Mouse (Mus musculus): ENCODE measurements at regions not wholly inside any gene's neighbourhood (a gene's known extent, or its start where the extent isn't known, plus 50 kb on each side); places are given as distances from the start of the nearest gene placed in this dataset.

DNA sequence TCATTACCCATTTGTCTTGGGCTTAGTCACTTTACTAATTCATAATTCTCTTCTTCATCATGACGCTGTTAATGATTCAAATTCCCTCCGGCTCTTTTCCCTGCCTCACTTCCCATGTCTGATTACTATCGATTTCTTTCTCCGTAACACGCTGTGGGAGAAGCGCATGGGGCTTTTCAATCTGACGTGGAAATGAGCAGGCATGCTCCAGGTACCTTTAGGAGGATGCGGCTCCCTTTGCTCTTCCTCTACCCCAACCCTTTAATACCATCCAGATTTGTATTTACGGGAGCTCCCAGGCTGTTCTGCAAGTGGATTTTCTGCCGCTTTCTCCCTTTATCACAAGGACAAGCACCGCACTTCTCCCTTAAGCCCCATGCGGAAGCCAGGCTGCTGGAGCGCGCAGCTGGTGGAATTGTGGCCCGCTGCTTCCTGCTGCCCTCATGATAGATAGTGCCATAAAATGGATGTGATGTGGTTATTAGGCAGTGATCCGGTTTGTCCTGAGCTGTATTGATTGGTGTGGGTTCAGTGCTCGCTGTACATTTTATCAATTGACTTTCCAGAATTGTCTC lies 329.8 kb downstream of the Rnf144b start:
- no peak for TF ChIP-seq CTCF (IDR thresholded peaks at IDR 0.05; ENCODE audit: control insufficient read depth, insufficient read depth, insufficient read length)
- no peak for TF ChIP-seq MYOG (IDR thresholded peaks at IDR 0.05; ENCODE audit: control insufficient read depth, extremely low read depth, insufficient read length)
- TF ChIP-seq FOSL1 (IDR thresholded peaks at IDR 0.05; ENCODE audit: insufficient read depth, low read length, poor library complexity, severe bottlenecking): no peak
- no peak for TF ChIP-seq USF1 (IDR thresholded peaks at IDR 0.05; ENCODE audit: low read depth)
- TF ChIP-seq MAX (IDR thresholded peaks at IDR 0.05): no peak
- no peak for TF ChIP-seq MYOD1 (IDR thresholded peaks at IDR 0.05; ENCODE audit: control insufficient read depth, insufficient read length, low read depth)
- Histone ChIP-seq H3K4me3 (ENCODE audit: insufficient read depth, poor library complexity, severe bottlenecking) (no peak overlapping the region), H3K27me3 (ENCODE audit: control insufficient read depth, insufficient read depth, insufficient read length) (no peaks in the 10 kb centered on the region)

DNA sequence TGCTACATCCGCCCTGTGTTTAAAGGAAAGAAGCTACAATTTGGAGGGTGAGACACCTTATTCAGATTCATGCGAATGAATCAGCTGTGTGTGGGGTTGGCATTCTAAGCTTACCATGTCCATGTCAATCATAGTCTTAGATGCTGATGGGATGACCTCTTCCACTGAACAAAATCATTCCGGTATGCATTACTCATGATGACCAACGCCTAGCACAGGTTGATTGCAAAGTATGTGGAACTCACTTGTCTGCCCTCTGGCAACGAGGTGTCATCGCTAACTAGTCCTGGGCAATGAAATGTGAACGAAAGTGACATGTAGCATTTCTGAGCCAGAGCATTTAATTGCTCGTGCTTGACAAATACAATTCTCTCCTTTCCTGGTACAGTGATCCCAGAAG lies 339.7 kb downstream of the Rnf144b start:
- Histone ChIP-seq H3K36me3 (ENCODE audit: control insufficient read depth, insufficient read depth) (no peaks in the 10 kb centered on the region), H3K4me3 (ENCODE audit: insufficient read depth, poor library complexity, severe bottlenecking) (no peak overlapping the region)
- no peak for TF ChIP-seq MYOD1 (IDR thresholded peaks at IDR 0.05; ENCODE audit: control insufficient read depth, insufficient read length, low read depth)
- no peak for TF ChIP-seq MYOG (IDR thresholded peaks at IDR 0.05; ENCODE audit: control insufficient read depth, extremely low read depth, insufficient read length)
- TF ChIP-seq CTCF (IDR thresholded peaks at IDR 0.05; ENCODE audit: control insufficient read depth, insufficient read depth, insufficient read length): no peak
- no peak for TF ChIP-seq FOSL1 (IDR thresholded peaks at IDR 0.05; ENCODE audit: insufficient read depth, low read length, poor library complexity, severe bottlenecking)
- no peak for TF ChIP-seq MAX (IDR thresholded peaks at IDR 0.05)

More for the DNA sequence above, 329.8 kb downstream of the Rnf144b start:
- no peaks in the 10 kb centered on the region for H3K36me3 ChIP-seq (ENCODE audit: control insufficient read depth, insufficient read depth)
- no peak overlapping the region for H3ac ChIP-seq (ENCODE audit: control insufficient read depth, insufficient read length, low read depth)
- H3K79me3 ChIP-seq (ENCODE audit: low read depth): no peaks in the 10 kb centered on the region
- no peaks in the 10 kb centered on the region for H3K79me2 ChIP-seq (ENCODE audit: control insufficient read depth, insufficient read depth)

DNA sequence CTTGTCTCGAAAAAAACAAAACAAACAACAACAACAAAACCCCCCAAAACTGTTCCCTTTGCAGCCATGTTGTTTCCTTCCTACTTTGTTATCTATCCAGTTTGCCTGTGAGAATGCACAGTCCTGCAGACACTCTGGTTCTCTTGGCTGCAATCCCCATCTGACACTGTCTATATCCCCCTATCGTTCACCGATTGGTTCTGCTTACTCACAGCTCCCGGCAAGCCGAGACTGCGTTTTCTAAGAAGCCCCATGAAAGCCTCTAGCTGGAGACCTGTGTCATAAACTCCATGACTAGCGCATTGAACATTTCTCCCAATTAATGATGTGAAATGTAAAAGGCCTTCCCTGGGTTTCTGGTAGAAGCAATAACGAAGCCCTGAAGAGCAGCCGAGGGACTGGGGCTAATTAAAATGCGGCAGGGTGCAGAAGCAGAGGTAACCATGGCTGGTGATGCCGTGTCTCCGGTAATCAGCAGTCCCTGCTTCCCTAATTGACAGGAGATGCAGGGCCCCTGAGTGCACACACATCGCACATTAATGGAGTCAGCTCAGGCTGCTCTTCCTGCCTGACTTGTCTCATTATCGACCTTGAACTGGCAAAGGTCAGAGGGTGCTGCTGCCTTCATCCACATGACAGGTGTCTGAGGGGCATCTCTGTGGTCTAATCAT lies 349.2 kb downstream of the Rnf144b start:
- no peak overlapping the region for H3K4me3 ChIP-seq (ENCODE audit: insufficient read depth, poor library complexity, severe bottlenecking)
- no peak for TF ChIP-seq CEBPB (IDR thresholded peaks at IDR 0.05; ENCODE audit: low read depth)
- no peak for TF ChIP-seq MYOG (IDR thresholded peaks at IDR 0.05; ENCODE audit: control insufficient read depth, extremely low read depth, insufficient read length)
- no peaks in the 10 kb centered on the region for H3K36me3 ChIP-seq (ENCODE audit: control insufficient read depth, insufficient read depth)
- no peaks in the 10 kb centered on the region for H3K27me3 ChIP-seq (ENCODE audit: control insufficient read depth, insufficient read depth, insufficient read length)
- no peaks in the 10 kb centered on the region for H3K79me3 ChIP-seq (ENCODE audit: low read depth)
- no peak overlapping the region for H3ac ChIP-seq (ENCODE audit: control insufficient read depth, insufficient read length, low read depth)
- no peaks in the 10 kb centered on the region for H3K79me2 ChIP-seq (ENCODE audit: control insufficient read depth, insufficient read depth)

More for the DNA sequence above, 339.7 kb downstream of the Rnf144b start:
- Histone ChIP-seq H3K27me3 (ENCODE audit: control insufficient read depth, insufficient read depth, insufficient read length) (no peaks in the 10 kb centered on the region), H3K79me3 (ENCODE audit: low read depth) (no peaks in the 10 kb centered on the region), H3K79me2 (ENCODE audit: control insufficient read depth, insufficient read depth) (no peaks in the 10 kb centered on the region), H3ac (ENCODE audit: control insufficient read depth, insufficient read length, low read depth) (no peak overlapping the region)

DNA sequence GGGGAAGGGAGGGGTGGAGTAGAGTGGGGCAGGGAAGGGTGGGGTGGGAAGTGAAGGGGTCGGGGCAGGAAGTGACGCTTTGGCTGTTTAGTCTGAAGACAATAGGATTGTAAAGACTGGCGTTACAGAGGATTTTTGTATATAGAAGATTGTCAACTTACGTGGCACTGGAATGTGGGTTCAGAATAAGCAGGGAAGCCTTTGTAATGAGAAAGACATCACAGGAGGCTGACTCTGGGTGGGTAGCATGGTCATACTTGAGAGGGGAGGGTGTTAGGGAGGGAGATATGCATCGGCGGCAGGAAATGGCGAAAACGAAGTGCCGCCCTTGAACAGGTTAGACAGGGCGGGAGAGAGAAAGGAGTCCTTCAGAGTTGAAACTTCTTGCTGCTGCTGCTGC lies 357.7 kb downstream of the Rnf144b start:
- no peaks in the 10 kb centered on the region for H3K27me3 ChIP-seq (ENCODE audit: control insufficient read depth, insufficient read depth, insufficient read length)
- H3K4me3 ChIP-seq (ENCODE audit: insufficient read depth, poor library complexity, severe bottlenecking): no peak overlapping the region
- H3K36me3 ChIP-seq (ENCODE audit: control insufficient read depth, insufficient read depth): no peaks in the 10 kb centered on the region
- TF ChIP-seq MYOG (IDR thresholded peaks at IDR 0.05; ENCODE audit: control insufficient read depth, extremely low read depth, insufficient read length) (no peak), FOSL1 (IDR thresholded peaks at IDR 0.05; ENCODE audit: insufficient read depth, low read length, poor library complexity, severe bottlenecking) (no peak), CEBPB (IDR thresholded peaks at IDR 0.05; ENCODE audit: low read depth) (no peak), MYOD1 (IDR thresholded peaks at IDR 0.05; ENCODE audit: control insufficient read depth, insufficient read length, low read depth) (no peak), USF1 (IDR thresholded peaks at IDR 0.05; ENCODE audit: low read depth) (no peak), MAX (IDR thresholded peaks at IDR 0.05) (no peak), CTCF (IDR thresholded peaks at IDR 0.05; ENCODE audit: control insufficient read depth, insufficient read depth, insufficient read length) (no peak)
- no peaks in the 10 kb centered on the region for H3K79me2 ChIP-seq (ENCODE audit: control insufficient read depth, insufficient read depth)
- no peak overlapping the region for H3ac ChIP-seq (ENCODE audit: control insufficient read depth, insufficient read length, low read depth)
- no peaks in the 10 kb centered on the region for H3K79me3 ChIP-seq (ENCODE audit: low read depth)

DNA sequence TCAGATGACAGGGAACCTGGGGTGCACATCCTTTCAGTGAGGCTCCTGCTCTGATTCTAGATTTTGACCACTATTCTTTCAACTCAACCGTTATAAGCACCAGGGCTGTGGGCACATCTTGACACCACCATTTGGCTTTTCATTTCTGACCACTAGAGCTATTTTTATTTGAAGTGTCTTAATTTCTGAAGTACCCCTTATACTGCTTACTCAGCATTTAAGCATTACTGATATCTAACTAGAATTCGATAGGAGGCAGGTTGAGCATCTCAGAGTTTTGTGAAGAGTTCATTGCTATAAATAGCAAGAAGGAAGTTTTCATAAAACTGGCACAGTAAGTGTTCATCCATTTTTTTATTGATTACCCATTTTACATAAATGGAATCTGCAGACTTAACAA lies 362.4 kb downstream of the Rnf144b start:
- TF ChIP-seq MAX (IDR thresholded peaks at IDR 0.05) (no peak), USF1 (IDR thresholded peaks at IDR 0.05; ENCODE audit: low read depth) (no peak), CEBPB (IDR thresholded peaks at IDR 0.05; ENCODE audit: low read depth) (no peak), MYOD1 (IDR thresholded peaks at IDR 0.05; ENCODE audit: control insufficient read depth, insufficient read length, low read depth) (no peak), MYOG (IDR thresholded peaks at IDR 0.05; ENCODE audit: control insufficient read depth, extremely low read depth, insufficient read length) (no peak), CTCF (IDR thresholded peaks at IDR 0.05; ENCODE audit: control insufficient read depth, insufficient read depth, insufficient read length) (no peak), FOSL1 (IDR thresholded peaks at IDR 0.05; ENCODE audit: insufficient read depth, low read length, poor library complexity, severe bottlenecking) (no peak)
- H3ac ChIP-seq (ENCODE audit: control insufficient read depth, insufficient read length, low read depth): no peak overlapping the region
- no peak overlapping the region for H3K4me3 ChIP-seq (ENCODE audit: insufficient read depth, poor library complexity, severe bottlenecking)
- H3K27me3 ChIP-seq (ENCODE audit: control insufficient read depth, insufficient read depth, insufficient read length): no peaks in the 10 kb centered on the region
- no peaks in the 10 kb centered on the region for H3K79me2 ChIP-seq (ENCODE audit: control insufficient read depth, insufficient read depth)
- H3K79me3 ChIP-seq (ENCODE audit: low read depth): no peaks in the 10 kb centered on the region
- H3K36me3 ChIP-seq (ENCODE audit: control insufficient read depth, insufficient read depth): no peaks in the 10 kb centered on the region

DNA sequence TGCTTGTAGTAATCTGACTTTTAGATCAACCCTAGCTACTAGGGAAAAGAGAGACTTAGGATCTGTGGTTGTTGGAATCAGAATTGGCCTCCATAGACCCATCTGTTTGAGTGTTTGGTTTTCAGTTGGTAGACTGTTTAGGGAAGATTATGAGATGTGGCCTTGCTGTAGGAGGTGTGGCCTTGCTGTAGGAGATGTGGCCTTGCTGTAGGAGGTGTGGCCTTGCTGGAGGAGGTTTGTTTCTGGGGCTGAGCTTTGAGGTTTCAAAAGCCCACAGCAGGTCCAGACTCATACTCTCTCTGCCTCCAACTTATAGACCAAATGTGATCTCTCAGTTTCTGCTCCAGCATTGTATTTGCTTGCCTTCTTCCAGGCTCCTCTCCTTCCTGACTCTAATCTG lies 363.7 kb downstream of the Rnf144b start:
- TF ChIP-seq USF1 (IDR thresholded peaks at IDR 0.05; ENCODE audit: low read depth) (no peak), MYOG (IDR thresholded peaks at IDR 0.05; ENCODE audit: control insufficient read depth, extremely low read depth, insufficient read length) (no peak), MAX (IDR thresholded peaks at IDR 0.05) (no peak), MYOD1 (IDR thresholded peaks at IDR 0.05; ENCODE audit: control insufficient read depth, insufficient read length, low read depth) (no peak), CEBPB (IDR thresholded peaks at IDR 0.05; ENCODE audit: low read depth) (no peak), FOSL1 (IDR thresholded peaks at IDR 0.05; ENCODE audit: insufficient read depth, low read length, poor library complexity, severe bottlenecking) (no peak), CTCF (IDR thresholded peaks at IDR 0.05; ENCODE audit: control insufficient read depth, insufficient read depth, insufficient read length) (no peak)
- Histone ChIP-seq H3K27me3 (ENCODE audit: control insufficient read depth, insufficient read depth, insufficient read length) (no peaks in the 10 kb centered on the region), H3K4me3 (ENCODE audit: insufficient read depth, poor library complexity, severe bottlenecking) (no peak overlapping the region), H3K36me3 (ENCODE audit: control insufficient read depth, insufficient read depth) (no peaks in the 10 kb centered on the region), H3K79me3 (ENCODE audit: low read depth) (no peaks in the 10 kb centered on the region), H3K79me2 (ENCODE audit: control insufficient read depth, insufficient read depth) (no peaks in the 10 kb centered on the region), H3ac (ENCODE audit: control insufficient read depth, insufficient read length, low read depth) (no peak overlapping the region)

Measured in C2C12 (cell line).